Mouse (Mus musculus) telencephalon, adult 2 months (tissue): ENCODE data around the gene Dppa1.
A peak's percentile ranks its signal among the peaks of the same experiment; 100 is the strongest.
"Not testable (repeated sequence)": the region's sequence is repeated elsewhere in the genome, so short reads cannot be mapped to it uniquely, and the experiment has no call there.

ENCODE experiments used
- DNase-seq: peaks from one replicate; pipeline ENCODE4 v3.0.0-alpha.2; 2011; ENCODE audit warnings: low read depth, low spot score

Gene Dppa1

GRCm38 (mm10) chr11:46629211-46629795 lies at the start of gene Dppa1:
TSS of gene Dppa1 (minus strand) at chr11:46629261.
- no peak for DNase-seq

DNA sequence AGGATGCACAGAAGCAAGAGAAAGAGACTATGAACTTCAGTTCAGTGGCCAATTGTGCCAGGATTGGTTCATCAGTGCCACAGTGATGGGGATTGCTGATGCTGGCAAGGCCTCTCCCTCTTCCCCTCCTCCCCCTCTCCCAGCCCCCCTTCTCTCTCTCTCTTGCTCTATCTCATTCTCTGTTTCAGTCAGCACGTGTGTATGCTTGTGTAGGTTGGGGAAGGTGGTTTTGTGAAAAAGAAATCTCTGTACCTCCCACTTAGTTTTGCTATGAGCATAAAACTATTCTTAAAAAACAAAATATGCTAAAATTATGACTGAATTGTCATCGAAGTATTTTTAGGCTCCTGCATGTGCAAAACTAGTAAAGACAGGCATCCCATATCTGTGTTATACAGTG lies 38.9 kb upstream of the Dppa1 start:
- DNase-seq = no peak

DNA sequence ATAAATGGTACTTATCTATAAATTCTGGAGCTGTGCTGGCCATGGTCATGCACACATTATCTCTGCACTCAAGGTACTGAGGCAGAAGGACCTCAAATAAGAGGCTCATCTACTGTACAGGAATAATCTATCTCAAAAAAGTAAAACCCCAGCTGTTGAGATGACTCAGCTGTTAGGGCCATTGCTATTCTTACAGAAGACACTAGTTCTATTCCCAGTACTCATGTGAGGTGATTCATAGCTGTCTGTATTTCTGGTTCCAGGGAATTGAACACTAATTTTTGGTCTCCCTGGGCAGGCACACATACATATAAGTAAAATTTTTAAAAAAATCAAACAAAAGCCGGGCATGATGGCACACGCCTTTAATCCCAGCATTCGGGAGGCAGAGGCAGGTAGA lies 38.0 kb upstream of the Dppa1 start:
- DNase-seq = peak; percentile 24

DNA sequence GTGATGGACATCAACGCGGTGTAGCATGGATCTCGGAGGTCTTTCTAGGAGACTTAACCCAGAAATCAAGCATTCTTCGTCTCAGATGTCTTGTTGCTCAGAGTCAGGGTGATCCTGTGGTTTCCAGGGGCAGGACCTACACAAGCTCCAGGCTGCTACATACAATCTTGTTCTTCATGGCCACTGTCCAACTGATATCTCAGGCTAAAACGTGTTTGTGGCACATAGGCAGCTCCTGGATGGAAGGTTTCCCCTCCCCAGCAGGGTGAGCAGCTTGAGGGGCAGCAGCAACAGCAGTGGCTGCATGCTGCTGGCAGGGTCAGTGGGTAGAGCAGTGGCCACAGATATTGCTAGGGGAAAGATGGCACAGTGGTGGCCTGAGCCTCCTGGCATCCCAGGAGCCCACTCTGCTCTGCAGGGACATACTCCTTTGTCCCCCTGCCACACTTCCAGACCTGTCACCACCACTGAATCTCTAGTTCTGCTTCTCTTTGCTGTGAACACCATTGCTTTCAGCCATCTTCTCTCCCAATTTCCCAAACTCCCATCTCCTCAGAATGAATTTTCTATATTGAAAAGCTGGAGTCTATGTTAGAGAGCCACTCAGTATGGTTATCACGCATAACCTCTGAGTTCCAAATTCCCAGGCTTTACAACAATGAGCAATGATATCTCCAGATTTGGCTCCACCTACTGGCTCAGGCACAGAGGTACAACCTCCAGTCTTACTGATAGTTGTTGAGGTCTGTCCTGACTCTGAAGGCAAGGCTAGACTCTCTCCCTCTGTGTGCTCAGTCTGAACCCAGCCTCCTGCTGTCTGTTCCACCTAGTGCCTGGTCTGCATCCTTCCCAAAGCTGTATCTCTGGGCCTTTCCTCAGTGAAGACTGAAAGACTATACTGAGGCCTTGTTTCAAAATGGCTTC lies 36.8 kb upstream of the Dppa1 start:
- no peak for DNase-seq

DNA sequence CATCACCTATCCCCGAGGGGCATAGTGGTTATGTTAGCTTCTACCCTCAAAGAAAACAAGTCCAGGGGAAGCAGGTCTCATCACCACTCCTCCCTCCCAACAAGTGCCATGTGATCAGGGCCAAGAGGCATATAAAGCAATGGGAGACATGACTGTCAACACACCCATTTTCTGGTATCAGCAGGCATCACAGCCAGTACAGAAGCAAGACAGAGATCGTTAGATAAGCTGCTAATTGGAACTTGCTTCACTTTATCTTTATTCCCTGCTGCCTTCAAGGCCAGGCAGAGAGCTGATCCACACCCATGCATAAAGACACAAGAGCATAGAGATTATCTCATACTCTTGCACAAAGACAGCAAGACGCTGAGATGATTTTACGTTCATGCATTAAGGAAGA lies 34.2 kb upstream of the Dppa1 start:
- no peak for DNase-seq

DNA sequence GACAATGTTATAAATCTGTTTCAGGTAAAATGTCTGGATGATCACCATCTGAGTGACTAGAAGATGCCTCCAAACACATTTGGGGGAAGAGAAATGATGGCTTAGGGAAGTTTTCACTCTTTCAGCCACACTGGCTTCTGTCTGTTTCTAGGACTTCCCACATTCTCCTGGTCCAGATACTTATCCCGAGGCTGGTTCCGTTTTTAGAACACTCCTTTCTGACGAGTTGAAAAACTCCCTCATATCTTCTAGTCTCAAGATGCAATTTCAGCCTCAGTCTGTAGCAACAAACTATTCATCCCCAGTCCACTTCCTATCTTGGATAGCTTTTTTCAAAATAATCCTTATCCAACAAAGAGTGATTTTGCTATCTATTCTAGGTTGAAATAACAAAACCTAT lies 23.4 kb upstream of the Dppa1 start:
- DNase-seq = no peak

DNA sequence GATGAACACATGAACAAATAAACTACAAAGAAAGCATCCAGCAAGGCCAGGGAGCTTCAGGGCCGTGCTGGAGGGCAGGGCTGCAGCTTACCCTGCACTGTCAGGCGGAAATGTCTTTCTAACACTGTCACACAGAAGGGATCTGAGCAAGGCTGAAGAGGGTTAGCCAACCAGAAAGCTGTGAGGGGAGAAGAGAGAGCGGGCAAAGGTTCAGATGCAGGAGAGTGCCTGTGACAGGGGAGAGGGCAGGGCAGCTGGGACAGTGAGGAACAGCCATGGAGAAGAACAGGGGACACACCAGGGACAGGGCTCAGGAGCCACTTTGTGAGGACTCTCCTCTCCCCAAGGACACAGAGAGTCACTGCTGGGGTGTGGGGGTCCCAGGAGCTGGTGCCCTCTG lies 20.6 kb upstream of the Dppa1 start:
- DNase-seq = not testable (repeated sequence)

DNA sequence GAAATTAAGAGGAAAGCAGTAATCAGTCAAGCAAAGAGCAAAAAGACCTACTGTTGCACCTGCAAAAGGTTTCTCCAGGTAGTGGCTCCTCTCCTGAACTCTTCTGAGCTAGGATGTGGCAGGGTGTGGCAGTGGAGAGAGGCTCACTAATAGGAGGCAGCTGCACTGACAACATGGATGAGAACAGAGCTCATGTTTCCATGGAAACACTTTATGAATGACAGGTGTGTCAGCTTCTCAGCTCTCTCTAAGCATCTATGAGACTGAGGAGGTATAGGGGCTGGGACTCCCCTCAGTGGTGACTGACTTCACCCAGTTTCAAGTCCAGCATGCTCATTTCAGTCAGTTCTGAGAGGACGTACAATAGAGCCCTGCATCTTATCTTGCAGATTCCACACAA lies 15.8 kb upstream of the Dppa1 start:
- DNase-seq = no peak

DNA sequence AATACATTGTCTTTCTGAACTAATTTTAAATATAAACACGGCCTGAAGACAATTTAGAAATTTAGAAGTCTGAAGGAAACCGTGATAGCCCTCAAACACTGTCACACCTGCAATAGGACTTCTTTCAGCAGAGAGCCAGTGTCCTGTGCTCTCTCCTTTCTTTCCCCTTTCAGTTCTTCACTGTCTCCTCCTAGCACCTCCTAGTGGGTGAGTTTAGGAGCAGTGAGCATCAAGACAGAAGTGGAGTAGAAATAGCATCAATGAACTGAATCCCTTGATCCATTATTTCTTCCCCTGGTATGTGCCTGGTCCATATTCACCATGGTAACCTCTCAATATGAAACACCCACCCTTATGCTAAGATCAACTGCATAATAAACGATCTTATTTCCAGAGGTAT lies 7.5 kb upstream of the Dppa1 start:
- no peak for DNase-seq

DNA sequence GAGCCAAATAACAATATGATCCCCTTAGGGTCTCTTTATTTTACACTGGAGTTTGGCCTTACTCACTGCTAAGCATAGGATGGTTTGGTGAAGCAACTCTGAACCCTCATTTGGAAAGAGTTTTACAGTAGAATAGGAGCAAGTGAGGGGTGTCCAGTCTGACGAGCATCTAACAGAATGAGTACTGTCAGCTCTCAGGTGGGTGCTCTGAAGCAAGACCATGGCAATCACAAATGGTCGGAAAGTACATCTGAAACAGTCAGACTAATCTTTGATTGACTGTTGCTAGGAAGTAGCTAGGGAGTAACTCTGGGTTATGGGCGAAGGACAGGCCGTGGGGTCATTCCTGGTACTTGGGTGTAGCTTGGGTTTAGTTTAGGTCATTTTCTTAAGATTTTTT lies 6.5 kb upstream of the Dppa1 start:
- DNase-seq = not testable (repeated sequence)

GRCm38 (mm10) chr11:46631635-46632034 lies 2.6 kb upstream of the Dppa1 start:
- no peak for DNase-seq

GRCm38 (mm10) chr11:46620414-46621168 lies 8.5 kb downstream of the Dppa1 start:
- no peak for DNase-seq

DNA sequence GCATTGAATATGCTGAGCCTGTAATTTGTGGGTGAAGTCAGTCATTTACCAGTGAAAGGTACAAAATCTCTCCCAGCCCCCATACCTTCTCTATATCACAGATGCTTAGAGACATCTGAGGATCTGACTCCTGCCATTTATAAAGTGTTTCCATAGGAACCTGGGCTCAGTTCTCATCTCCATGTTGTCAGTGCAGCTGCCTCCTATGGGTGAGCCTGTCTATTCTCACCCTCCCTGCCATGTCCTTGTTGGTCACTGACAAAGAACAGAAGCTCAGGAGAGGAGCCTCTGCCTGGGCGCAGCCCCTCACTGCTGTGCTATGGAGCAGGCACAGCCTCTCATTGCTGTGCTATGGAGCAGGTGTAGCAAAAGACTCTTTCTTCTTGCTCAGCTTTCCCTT lies 9.1 kb downstream of the Dppa1 start:
- DNase-seq = no peak

- no peak for DNase-seq
Measured at GRCm38 (mm10) chr11:46592416-46592815, 36.6 kb downstream of the Dppa1 start.

DNA sequence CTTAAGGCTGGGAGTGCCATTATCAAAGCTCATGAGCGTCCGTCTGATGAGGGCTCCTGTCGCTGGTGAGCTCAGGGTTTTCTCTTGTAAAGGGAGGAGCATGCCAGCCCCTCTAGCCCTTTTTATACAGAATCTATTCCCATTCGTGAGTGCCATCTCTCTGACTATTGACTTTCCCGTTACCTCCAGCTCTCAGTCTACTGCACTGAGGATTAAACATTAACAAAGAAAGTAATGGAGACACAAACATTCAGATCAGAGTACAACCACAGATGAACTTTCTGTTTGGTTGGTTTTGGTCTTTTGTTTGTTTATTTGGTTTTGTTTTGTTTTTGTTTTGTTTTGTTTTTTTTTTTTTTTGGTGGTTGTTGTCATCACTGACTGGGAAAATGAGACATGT lies 46.3 kb downstream of the Dppa1 start:
- DNase-seq = no peak

GRCm38 (mm10) chr11:46580428-46580827 lies 48.6 kb downstream of the Dppa1 start:
- DNase-seq = no peak

DNA sequence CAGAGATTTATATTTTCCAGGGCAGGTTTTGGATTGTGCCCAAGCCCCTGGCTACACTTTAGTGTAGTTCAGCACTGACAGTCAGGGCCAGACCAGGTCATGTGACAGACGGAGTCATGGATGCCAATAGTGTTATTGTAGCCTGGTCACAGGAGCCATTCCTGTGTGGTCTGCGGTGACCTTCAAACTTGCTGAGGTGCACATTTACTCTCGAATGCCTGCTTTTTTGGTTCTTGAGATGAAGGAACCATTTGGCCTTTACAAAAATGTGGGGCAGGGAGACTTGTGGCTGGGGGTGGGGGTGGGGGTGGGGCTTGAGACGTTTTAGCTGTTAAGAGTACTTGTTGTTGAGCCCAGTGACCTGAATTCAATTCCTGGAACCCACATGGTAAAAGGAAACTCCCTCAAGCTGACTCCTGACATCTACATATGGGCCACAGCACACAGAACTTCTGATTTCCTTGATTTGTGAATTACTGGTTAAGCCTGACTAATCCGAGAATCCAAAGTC lies 50.2 kb downstream of the Dppa1 start:
- DNase-seq = no peak

DNA sequence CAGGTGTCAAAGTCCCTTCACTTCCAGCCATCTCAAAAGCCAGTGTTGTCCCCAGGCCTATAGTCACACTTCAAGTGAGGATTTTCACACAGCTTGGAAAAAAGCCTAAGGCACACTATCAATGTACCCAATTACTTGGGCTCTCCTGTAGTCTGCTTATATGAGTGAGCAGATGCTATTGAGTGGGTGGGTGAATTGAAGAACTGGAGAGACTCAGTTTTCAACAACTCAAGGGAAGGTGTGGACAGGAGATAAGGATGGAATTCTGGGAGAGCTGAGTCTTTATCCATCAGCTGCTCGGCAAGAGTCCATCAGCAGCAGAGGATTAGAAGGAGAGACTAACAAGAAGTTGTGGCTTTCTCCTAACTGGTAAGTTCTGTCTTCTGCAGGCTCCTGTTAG lies 57.7 kb downstream of the Dppa1 start, which contains the start of gene BC053393:
Gene BC053393, plus strand, starts transcription at position 210 of the 400 bp plus-strand sequence.
- DNase-seq = peak; percentile 56

DNA sequence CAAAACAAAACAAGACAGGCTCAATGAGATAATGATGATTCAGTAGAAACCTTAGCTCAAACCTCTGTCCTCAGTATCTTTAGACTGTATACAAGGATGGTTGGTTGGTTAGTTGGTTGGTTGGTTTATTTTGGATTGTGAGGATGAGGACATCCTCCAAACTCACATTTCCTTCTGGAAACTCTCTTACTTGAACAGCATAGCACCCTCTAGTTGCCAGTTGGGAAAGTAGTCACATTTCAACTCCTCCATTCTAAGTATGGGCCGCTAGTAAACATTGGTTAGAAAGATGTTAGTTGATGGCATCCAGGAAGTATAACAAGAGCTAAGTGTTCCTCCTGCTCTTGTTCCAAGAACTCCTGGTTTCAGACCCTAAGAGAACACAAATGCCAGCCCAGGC lies 60.0 kb downstream of the Dppa1 start:
- no peak for DNase-seq

DNA sequence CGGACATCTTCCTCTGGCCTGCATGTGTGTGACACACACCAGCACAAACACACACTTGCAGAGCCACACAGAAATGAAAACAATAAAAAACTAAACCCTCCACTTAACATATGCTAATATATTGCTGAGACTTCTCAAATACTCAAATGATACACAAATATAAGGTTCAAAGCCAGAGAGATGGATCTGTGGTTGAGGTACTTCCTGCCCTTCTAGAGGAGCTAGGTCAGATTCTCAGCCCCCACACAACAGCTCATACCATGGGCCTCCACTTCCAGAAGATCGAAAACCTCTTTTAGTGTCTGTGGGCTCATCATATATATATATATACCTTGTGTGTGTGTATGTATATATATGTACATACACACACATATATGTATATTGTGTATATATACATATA lies 63.1 kb downstream of the Dppa1 start:
- DNase-seq = no peak

DNA sequence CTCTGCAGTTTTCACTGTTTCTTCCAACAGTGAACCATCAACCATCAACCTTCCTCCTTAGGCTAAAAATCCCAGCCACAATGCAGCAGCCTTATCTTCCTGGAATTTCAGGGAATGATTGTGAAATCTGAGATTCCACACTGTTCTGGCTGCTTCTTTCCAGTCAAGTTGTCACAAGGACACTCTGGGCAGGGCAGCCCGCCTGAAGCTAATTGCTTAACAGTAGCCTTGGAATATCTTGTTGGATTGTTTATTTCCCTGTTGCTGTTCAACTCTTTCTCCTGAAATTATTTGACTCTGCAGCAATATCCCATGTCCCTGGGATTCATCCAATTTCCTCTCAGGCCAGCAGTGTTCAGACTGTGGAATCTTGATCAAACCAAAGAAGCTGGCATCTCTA lies 64.4 kb downstream of the Dppa1 start:
- no peak for DNase-seq

GRCm38 (mm10) chr11:46561096-46561495 lies 68.0 kb downstream of the Dppa1 start:
- no peak for DNase-seq
